Mouse (Mus musculus): ENCODE data around the gene Nrsn2. TPM values are rescaled to one million over a fixed set of nuclear protein-coding genes. Genes with fewer than 3 reads are reported as not detected.

Nrsn2 gene
- total and polyA plus RNA-seq, 3 experiments = not detected

DNA sequence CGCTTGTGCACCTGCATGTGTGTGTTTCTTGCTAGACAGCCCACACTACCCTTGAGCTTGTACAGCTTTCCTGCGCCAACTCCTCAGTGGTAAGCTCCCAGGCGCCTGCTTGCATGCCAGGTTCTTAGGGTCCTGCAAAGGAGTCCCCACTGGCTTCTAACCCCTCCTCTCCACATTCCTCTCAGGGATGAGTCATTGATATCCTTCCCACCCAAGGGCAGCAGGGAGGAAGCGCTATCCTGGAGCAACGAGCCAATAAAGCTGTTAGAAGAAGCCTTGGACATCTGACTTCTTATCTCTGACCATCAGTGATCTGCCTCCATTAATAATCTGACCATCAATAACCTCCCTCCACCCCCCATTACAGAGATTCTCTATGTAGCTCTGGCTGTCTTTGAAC is 8.5 kb downstream of the Nrsn2 start:
- Histone ChIP-seq H3K4me3 (replicated peaks in 1 of 3; ENCODE audit: low read depth in 2 of 3, low read length in 2 of 3, poor library complexity in 1 of 3) (no peak overlapping the region), H3K4me1 (ENCODE audit: control insufficient read depth in 1 of 2, insufficient read depth in 2 of 2) (peaks cover 8 to 9% of the 10 kb centered on the region in 2 experiments), H3K9ac (ENCODE audit: insufficient read depth, low read depth) (no peak overlapping the region), H3K27ac (ENCODE audit: insufficient read depth, low read depth) (no peak overlapping the region), H3K27me3 (replicated peaks) (peaks cover 40% of the 10 kb centered on the region), H3K36me3 (replicated peaks in 1 of 2; ENCODE audit: control insufficient read depth in 1 of 2, insufficient read depth in 1 of 2, low read length in 1 of 2) (no peaks in the 10 kb centered on the region), H3K4me2 (ENCODE audit: insufficient read depth, low read depth, poor library complexity, severe bottlenecking) (no peak overlapping the region), H3K79me2 (replicated peaks; ENCODE audit: control insufficient read depth, extremely low read depth, insufficient read depth, poor library complexity, severe bottlenecking) (no peaks in the 10 kb centered on the region), H3K9me3 (replicated peaks; ENCODE audit: low read length) (no peaks in the 10 kb centered on the region)
- in situ Hi-C loops (cut with MboI; ENCODE audit: low pct_ligation_motif_present, low pct_unique_long_range_greater_than_20kb, low sequenced_read_pairs) = loop anchor here (10.0 kb wide), 2 partner anchors 253 to 343 kb away; no protein-coding TSS in a partner anchor
- dilution Hi-C loops (cut with MboI; ENCODE audit: extremely low pct_ligation_motif_present, extremely low pct_unique_long_range_greater_than_20kb, low sequenced_read_pairs) = no loop called here
- DNase-seq (ENCODE audit: extremely low read depth) = no peak
- TF ChIP-seq ZMIZ1 (IDR thresholded peaks at IDR 0.05; ENCODE audit: low read depth, low read length) (no peak), JUND (conservative IDR thresholded peaks at IDR 0.05; ENCODE audit: low read depth, low read length) (no peak), JUN (IDR thresholded peaks at IDR 0.05; ENCODE audit: insufficient read depth, low read depth, low read length) (no peak), HCFC1 (IDR thresholded peaks at IDR 0.05; ENCODE audit: low read depth, low read length) (no peak), ELF1 (IDR thresholded peaks at IDR 0.05; ENCODE audit: low read depth, low read length) (no peak), POLR2AphosphoS2 (IDR thresholded peaks at IDR 0.05; ENCODE audit: low read depth, low read length) (no peak), RAD21 (IDR thresholded peaks at IDR 0.05; ENCODE audit: low read depth, low read length) (no peak), PAX5 (IDR thresholded peaks at IDR 0.05; ENCODE audit: low read length) (no peak), NRF1 (IDR thresholded peaks at IDR 0.05; ENCODE audit: low read depth, low read length) (no peak)

DNA sequence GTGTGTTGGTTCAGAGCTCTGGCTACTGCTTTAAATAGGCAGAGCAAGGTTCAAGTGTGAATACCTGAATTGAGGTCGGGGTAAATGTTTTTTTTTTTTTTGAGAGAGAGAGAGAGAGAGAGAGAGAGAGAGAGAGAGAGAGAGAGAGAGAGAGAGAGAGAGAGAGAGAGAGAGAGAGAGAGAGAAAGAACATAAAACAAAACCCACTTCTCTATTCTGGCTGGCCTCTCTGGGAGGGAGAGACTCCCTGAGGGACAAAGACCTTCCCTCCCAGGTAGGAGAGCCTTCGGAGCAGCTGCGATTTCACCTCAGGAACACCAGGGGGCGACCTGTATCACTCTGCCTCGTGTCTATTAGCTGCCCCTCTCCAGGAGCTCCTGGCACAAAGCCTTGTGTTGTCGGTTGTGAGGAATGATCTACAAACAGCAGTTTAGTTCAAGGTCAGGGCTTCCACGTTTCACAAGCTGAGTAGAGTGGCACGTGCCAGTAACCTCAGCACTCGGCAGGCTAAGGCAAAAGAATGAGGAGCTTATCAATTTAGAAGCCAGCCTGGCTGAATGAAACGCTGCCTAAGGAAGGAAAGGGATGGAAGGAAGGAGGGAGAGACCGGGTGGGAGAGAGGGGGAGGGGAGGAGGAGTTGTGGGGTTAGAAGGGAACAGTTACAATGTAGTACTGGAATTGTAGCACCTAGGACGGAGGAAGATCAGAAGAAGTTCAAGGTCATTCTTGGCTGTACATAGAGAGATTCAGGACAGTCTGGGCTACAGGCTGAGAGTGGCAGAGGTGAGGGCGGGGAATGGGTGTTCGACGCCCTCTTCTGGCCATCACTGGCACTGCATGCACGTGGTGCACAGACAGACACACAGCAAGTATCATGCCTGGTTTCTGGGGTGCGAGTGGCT is 12.9 kb downstream of the Nrsn2 start:
- dilution Hi-C loops (cut with MboI; ENCODE audit: extremely low pct_ligation_motif_present, extremely low pct_unique_long_range_greater_than_20kb, low sequenced_read_pairs) = no loop called here

More for the DNA sequence above, 12.9 kb downstream of the Nrsn2 start:
- Histone ChIP-seq H3K27ac (ENCODE audit: insufficient read depth, low read depth) (no peak overlapping the region), H3K4me3 (replicated peaks in 1 of 3; ENCODE audit: low read depth in 2 of 3, low read length in 2 of 3, poor library complexity in 1 of 3) (no peak overlapping the region), H3K36me3 (replicated peaks in 1 of 2; ENCODE audit: control insufficient read depth in 1 of 2, insufficient read depth in 1 of 2, low read length in 1 of 2) (no peaks in the 10 kb centered on the region), H3K27me3 (replicated peaks) (peaks cover 21% of the 10 kb centered on the region), H3K79me2 (replicated peaks; ENCODE audit: control insufficient read depth, extremely low read depth, insufficient read depth, poor library complexity, severe bottlenecking) (no peaks in the 10 kb centered on the region), H3K9me3 (replicated peaks; ENCODE audit: low read length) (peaks cover 3% of the 10 kb centered on the region), H3K9ac (ENCODE audit: insufficient read depth, low read depth) (peak overlapping the region; percentile 28; the same call in 1 of the 2 replicates), H3K4me1 (ENCODE audit: control insufficient read depth in 1 of 2, insufficient read depth in 2 of 2) (peaks cover 16 to 20% of the 10 kb centered on the region in 2 experiments), H3K4me2 (ENCODE audit: insufficient read depth, low read depth, poor library complexity, severe bottlenecking) (peak overlapping the region; percentile 54; the same call in 1 of the 2 replicates)
- peak; percentile 77 for DNase-seq (ENCODE audit: extremely low read depth)
- TF ChIP-seq CTCF (conservative IDR thresholded peaks at IDR 0.05 in 1 of 2, IDR thresholded peaks at IDR 0.05 in 1 of 2; ENCODE audit: low read depth in 2 of 2, low read length in 2 of 2) (peak; percentile 76 to 82), BHLHE40 (IDR thresholded peaks at IDR 0.05; ENCODE audit: low read depth, low read length) (peak; percentile 80), NELFE (IDR thresholded peaks at IDR 0.05; ENCODE audit: low read depth, low read length) (0 out of 2 replicates have a peak, but pooled peaks have one; percentile 25), HCFC1 (IDR thresholded peaks at IDR 0.05; ENCODE audit: low read depth, low read length) (no peak), SMC3 (IDR thresholded peaks at IDR 0.05; ENCODE audit: low read depth, low read length) (peak; percentile 48), CHD2 (IDR thresholded peaks at IDR 0.05; ENCODE audit: low read length) (no peak), MYC (IDR thresholded peaks at IDR 0.05; ENCODE audit: low read depth, low read length) (peak; percentile 72), MAX (IDR thresholded peaks at IDR 0.05; ENCODE audit: low read length) (peak; percentile 60), RAD21 (IDR thresholded peaks at IDR 0.05; ENCODE audit: low read depth, low read length) (peak; percentile 31)
- in situ Hi-C loops (cut with MboI; ENCODE audit: low pct_ligation_motif_present, low pct_unique_long_range_greater_than_20kb, low sequenced_read_pairs) = loop anchor here (10.0 kb wide), 2 partner anchors 249 to 339 kb away; no protein-coding TSS in a partner anchor
